Mouse (Mus musculus): ENCODE data around the gene Smim4. TPM values are rescaled to one million over a fixed set of nuclear protein-coding genes. Genes with fewer than 3 reads are reported as not detected.

Gene Smim4
- polyA plus RNA-seq (2017; shearing (Covaris generic)), result 10 to 100 TPM; 48.3 to 72.8 TPM

DNA sequence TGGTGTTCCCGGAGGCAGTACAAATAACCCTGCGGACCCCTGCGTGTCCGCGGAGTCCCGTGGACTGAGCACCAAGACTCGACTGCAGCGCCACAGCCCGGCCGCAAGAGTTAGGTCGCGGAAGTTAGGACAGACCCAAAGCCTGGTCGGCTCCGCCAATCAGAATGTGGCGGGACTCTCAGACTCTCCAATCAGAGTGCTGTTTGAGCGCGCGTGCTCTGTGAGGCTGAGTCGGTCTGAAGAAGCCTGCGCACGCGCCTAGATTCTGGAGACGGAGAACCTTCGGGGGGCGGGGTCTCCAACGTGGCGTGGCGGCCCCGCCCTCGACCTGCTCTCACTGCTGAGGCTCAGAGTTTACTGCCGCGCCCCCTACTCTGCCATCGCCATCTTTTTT, at the start of gene Smim4:
Gene Smim4, minus strand, starts transcription at position 131 of the 394 bp plus-strand sequence.

GRCm38 (mm10) chr14:31168425-31168824, 39.7 kb upstream of the Smim4 start, which contains the start of gene Stab1:
Gene Stab1, minus strand, starts transcription at chr14:31168641.

DNA sequence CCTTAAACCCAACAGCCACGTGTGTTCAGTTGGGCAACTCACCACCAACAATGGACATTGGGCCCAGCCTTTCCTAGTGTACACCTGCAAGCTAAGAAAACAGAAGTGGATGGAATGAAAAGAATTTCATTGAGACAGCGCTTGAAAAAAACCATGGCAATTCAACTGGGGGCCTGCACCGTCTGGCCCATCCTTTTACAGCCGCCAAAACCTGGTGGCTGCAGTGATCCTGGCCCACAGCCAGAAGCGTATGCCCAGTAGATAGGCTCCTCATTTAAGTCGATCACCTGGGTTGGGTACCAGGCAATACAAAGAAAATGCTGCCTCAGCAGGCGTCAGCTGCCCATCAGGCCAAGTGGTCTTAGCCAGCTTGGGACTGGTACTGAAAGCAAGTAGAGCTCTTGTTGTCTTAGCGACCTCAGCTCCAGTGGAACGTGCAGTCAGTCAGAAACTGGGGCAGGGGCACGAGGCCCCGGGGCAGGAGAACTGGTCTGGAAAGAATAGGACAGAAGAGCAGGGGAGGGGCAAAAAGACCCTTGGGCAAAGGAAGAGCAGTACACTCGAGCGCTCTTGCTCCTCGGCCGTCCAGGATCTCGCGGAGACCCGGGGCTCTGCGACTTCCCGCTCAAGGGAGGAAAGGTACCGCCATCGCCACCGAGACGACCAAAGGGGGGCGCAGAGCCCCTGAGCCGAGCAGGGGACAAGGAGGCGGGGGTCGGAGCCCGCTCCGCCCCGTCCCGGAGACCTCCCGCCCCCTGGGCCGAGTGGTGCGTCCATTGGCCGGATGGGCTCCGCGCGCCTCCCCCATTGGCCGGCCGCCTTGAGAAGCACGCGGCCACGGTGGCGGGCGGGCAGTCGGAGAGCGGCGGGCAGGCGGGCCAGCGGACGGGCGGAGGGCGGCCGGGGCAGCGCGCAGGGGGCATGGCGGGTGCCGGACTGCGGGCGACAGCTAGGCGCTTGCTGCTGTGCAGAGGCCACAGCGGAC, 1.8 kb upstream of the Smim4 start, which contains the start of gene Nt5dc2:
Gene Nt5dc2, plus strand, starts transcription at position 818 of the 985 bp plus-strand sequence.

Other genes with a start within 250 kb of the Smim4 start
- 1 to 10 TPM in 1 of 2 experiments, under 1 TPM in 1; 0.92 to 1.7 TPM for gene Mustn1, start 249.8 kb downstream of the Smim4 start, polyA plus RNA-seq (2017; shearing (Covaris generic))
- under 1 TPM in 1 of 2 experiments, not detected in 1; 0.18 TPM for gene Itih4, start 242.5 kb downstream of the Smim4 start, polyA plus RNA-seq (2017; shearing (Covaris generic))
- gene Itih3, start 205.2 kb downstream of the Smim4 start, polyA plus RNA-seq (2017; shearing (Covaris generic)), result under 1 TPM; 0.05 to 0.20 TPM
- under 1 TPM in 1 of 2 experiments, not detected in 1; 0.27 TPM for gene Itih1, start 185.7 kb downstream of the Smim4 start, polyA plus RNA-seq (2017; shearing (Covaris generic))
- gene Nek4, start 177.6 kb downstream of the Smim4 start, polyA plus RNA-seq (2017; shearing (Covaris generic)), result 1 to 10 TPM; 4.7 to 6.2 TPM
- gene Glt8d1, start 127.6 kb downstream of the Smim4 start, polyA plus RNA-seq (2017; shearing (Covaris generic)), result 10 to 100 TPM; 16.4 to 17.5 TPM
- gene Spcs1, start 127.3 kb downstream of the Smim4 start, polyA plus RNA-seq (2017; shearing (Covaris generic)), result 100 to 1,000 TPM; 228 to 275 TPM
- gene Pbrm1, start 109.8 kb downstream of the Smim4 start, polyA plus RNA-seq (2017; shearing (Covaris generic)), result 100 to 1,000 TPM; 125 to 150 TPM
- gene Gnl3, start 109.8 kb downstream of the Smim4 start, polyA plus RNA-seq (2017; shearing (Covaris generic)), result 10 to 100 TPM; 77.7 to 91.1 TPM
- 1 to 10 TPM in 1 of 2 experiments, under 1 TPM in 1; 0.99 to 2.0 TPM for gene Nt5dc2, start 2.1 kb upstream of the Smim4 start, polyA plus RNA-seq (2017; shearing (Covaris generic))
- 1 to 10 TPM; 2.9 to 5.7 TPM for gene Stab1, start 39.7 kb upstream of the Smim4 start, polyA plus RNA-seq (2017; shearing (Covaris generic))
- under 1 TPM in 1 of 2 experiments, not detected in 1; 0.43 TPM for gene Tnnc1, start 79.4 kb upstream of the Smim4 start, polyA plus RNA-seq (2017; shearing (Covaris generic))
- gene Nisch, start 88.0 kb upstream of the Smim4 start, polyA plus RNA-seq (2017; shearing (Covaris generic)), result 100 to 1,000 TPM; 193 to 206 TPM
- gene Sema3g, start 88.9 kb upstream of the Smim4 start, polyA plus RNA-seq (2017; shearing (Covaris generic)), result not detected
- 10 to 100 TPM; 12.6 to 16.0 TPM for gene Phf7, start 122.4 kb upstream of the Smim4 start, polyA plus RNA-seq (2017; shearing (Covaris generic))
- gene Bap1, start 122.5 kb upstream of the Smim4 start, polyA plus RNA-seq (2017; shearing (Covaris generic)), result 10 to 100 TPM; 72.0 to 89.0 TPM
- under 1 TPM; 0.08 to 0.43 TPM for gene Dnah1, start 194.9 kb upstream of the Smim4 start, polyA plus RNA-seq (2017; shearing (Covaris generic))
- gene Capn7, start 207.7 kb upstream of the Smim4 start, polyA plus RNA-seq (2017; shearing (Covaris generic)), result 10 to 100 TPM; 52.6 to 63.5 TPM

Data from inflammation-experienced regulatory T-cells (primary cell).